Mouse (Mus musculus): ENCODE data around the gene Abcb9. TPM values are rescaled to one million over a fixed set of nuclear protein-coding genes. Genes with fewer than 3 reads are reported as not detected.

Abcb9 gene
- total RNA-seq, 2 experiments from 2014 or later, result 55.0 to 57.3 TPM

GRCm38 (mm10) chr5:124036341-124036740 is 59.3 kb downstream of the Abcb9 start:
- intact Hi-C loops (cut with DNase I), result no loop called here
- DNase-seq (ENCODE audit: extremely low spot score in 1 of 2, low spot score in 2 of 2), result no peak
- no peak for TF ChIP-seq CTCF (IDR thresholded peaks at IDR 0.05)
- Histone ChIP-seq H3K4me3 (no peak overlapping the region), H3K27ac (no peak overlapping the region)

DNA sequence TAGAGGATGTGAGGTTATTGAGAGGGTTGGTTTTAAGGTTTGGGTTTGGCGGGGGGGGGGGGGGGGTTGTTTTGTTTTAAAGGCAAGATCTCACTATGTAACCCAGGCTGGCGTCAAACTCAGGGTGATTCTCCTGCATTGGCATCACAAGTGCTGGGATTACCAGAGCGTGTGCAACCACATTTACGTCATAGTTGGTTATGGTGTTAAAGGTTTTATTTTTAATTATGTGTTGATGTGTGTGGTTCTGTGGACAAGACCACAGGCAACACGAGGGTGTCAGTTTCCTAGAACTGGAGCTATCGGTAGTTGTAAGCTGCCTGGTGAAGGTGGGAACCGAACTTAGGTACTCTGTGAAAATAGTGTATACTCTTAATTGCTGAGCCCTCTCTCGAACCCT is 59.8 kb downstream of the Abcb9 start:
- H3K4me3 ChIP-seq, result no peak overlapping the region
- no peak for TF ChIP-seq CTCF (IDR thresholded peaks at IDR 0.05)
- H3K27ac ChIP-seq, result no peak overlapping the region
- intact Hi-C loops (cut with DNase I), result no loop called here
- no peak for DNase-seq (ENCODE audit: extremely low spot score in 1 of 2, low spot score in 2 of 2)

GRCm38 (mm10) chr5:124035406-124035805 is 60.2 kb downstream of the Abcb9 start:
- DNase-seq (ENCODE audit: extremely low spot score in 1 of 2, low spot score in 2 of 2), result no peak
- no peak overlapping the region for H3K4me3 ChIP-seq
- TF ChIP-seq CTCF (IDR thresholded peaks at IDR 0.05), result no peak
- intact Hi-C loops (cut with DNase I), result no loop called here
- H3K27ac ChIP-seq, result no peak overlapping the region

DNA sequence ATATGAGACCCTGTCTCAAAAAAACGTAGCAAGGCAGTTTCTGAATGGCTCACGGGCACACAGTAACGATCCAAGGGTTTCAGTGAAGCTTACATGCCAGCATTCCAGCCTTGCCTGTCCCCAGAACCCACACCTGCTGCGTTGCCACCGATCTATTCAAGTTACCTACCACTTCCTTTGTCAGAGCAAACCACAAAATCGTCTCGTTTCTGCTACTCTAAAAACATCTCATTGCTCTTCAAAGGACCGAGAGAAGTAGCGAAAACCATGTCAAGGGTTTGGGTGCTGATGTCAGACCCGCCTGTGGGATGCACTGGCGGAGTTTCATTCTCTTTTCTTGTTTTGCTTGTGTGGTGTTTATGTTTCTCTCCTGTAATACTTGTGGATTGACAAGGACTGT is 61.1 kb downstream of the Abcb9 start:
- no peak for DNase-seq (ENCODE audit: extremely low spot score in 1 of 2, low spot score in 2 of 2)
- no peak for TF ChIP-seq CTCF (IDR thresholded peaks at IDR 0.05)
- intact Hi-C loops (cut with DNase I), result no loop called here
- Histone ChIP-seq H3K4me3 (no peak overlapping the region), H3K27ac (no peak overlapping the region)

DNA sequence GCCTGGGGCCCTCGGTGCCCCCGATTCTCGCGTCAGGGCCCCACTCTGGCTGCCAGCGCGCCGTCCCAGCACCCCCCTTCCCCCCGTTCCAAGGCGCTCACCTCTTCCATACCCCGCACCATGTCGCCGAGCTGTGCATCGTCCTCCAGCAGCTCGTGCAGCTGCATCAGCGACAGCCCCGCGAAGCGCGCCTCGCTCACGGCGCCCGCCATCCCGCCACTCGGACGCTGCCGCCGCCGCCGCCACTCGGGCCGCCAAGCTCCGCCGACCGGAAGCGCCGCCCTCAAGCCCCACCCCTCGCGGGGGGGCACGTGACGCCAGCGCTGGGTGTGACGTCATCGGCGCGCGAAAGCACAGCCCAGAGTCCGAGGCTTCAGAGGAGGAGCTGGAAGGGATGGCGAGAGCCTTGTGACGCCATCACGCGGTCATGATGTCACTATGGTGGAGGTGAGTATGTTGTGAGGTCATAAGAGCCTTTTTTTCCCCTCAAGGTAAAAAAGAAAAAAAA is 63.5 kb downstream of the Abcb9 start, which contains the start of gene Vps37b:
Gene Vps37b, minus strand, starts transcription at position 270 of the 508 bp plus-strand sequence.
- peak; percentile 91 to 96 for DNase-seq (ENCODE audit: extremely low spot score in 1 of 2, low spot score in 2 of 2)
- Histone ChIP-seq H3K4me3 (peak within 1 kb of the TSS; percentile 74), H3K27ac (peak within 1 kb of the TSS; percentile 96)
- intact Hi-C loops (cut with DNase I), result no loop called here
- no peak for TF ChIP-seq CTCF (IDR thresholded peaks at IDR 0.05)

DNA sequence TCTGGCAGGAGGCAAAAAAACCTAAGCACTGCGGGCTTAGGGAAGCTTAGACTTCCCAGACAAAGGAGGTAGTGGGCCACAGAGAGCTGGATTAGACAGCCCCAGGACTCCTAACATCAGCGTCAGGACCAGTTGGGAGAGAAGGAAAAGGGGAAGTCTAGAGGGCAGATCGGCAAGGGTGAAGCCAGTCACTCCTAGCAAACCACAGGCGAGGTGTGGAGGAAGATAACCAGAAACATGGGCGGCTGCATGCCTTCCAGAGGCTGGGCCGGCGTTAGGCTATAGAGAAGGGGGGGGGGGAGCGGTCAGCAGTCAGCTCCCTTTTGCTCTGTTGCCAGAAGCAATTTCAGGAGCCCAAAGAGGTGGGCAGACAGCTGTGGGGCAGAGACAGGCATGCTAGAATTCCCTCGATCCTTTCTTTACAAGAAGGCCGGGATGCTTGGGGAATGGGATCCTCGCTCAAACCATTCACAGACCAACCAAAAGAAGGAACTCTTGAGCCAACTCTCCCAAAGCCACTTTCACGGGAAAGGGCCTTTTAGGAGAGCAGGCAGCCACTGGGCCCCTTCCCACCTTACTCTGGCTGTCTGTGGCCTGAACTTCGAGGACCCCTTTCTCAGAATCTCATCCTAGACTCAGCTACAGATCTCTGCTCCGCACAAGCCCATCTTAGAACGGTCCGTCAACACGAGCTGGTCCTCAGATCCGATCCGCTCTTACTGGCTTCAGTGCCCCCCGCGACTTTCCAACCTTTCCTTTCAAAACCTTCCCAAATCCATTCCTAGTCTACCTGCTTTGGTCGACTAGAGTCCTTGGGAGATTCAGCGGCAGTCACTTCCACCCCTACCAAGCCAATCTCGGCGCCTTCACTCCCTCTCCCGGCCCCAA is 64.3 kb downstream of the Abcb9 start:
- intact Hi-C loops (cut with DNase I), result loop anchor here (2.0 kb wide), 1 partner anchor 25 kb away; no protein-coding TSS in a partner anchor
- DNase-seq (ENCODE audit: extremely low spot score in 1 of 2, low spot score in 2 of 2), result no peak
- Histone ChIP-seq H3K4me3 (peak overlapping the region; percentile 74), H3K27ac (peak overlapping the region; percentile 96)
- no peak for TF ChIP-seq CTCF (IDR thresholded peaks at IDR 0.05)

- Histone ChIP-seq H3K4me3 (peak overlapping the region; percentile 74), H3K27ac (peak overlapping the region; percentile 96)
- no peak for TF ChIP-seq CTCF (IDR thresholded peaks at IDR 0.05)
- DNase-seq (ENCODE audit: extremely low spot score in 1 of 2, low spot score in 2 of 2), result no peak
- intact Hi-C loops (cut with DNase I), result loop anchor here (2.0 kb wide), 1 partner anchor 24 kb away; no protein-coding TSS in a partner anchor
Observed at GRCm38 (mm10) chr5:124030386-124031067, 65.1 kb downstream of the Abcb9 start.

DNA sequence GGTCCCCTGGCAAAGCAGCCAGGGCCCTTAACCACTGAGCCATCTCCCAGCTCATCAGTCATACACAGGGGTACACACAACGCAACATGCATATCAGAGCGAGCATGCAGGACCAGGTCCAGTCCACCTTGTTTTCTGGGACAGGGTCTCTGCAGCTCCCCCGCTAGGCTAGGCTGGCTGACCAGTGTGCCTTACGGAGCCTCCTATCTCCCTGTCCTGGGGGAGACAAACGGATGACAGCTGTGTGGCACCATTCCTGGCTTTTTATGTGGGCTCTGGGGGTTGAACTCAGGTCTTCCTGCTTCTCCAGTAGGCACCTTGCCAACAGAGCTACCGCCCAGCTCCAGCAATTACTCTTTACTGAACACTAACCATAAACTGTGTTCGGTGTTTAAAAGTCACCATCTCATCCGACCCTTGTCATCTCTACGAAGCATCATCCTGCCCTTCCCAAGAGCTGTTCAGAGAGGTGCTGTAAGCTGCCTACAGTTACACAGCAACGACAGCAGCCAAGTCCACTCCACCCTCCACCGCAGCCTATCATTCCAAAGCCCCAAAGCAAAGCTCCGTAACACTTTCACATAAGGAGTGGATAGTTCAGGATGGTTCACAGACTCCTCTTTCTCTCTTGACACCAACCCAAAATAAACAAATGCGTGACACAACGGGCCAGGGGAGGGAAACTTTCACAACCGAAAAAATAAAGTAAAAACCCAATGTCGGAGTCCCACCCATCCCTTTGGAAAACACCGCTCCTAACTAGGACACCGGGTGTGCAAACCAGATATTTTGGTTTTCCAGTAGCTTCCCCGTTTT is 66.2 kb downstream of the Abcb9 start:
- no peak for DNase-seq (ENCODE audit: extremely low spot score in 1 of 2, low spot score in 2 of 2)
- Histone ChIP-seq H3K27ac (peak overlapping the region; percentile 96; the same call in 1 of the 2 replicates), H3K4me3 (peak overlapping the region; percentile 74)
- no peak for TF ChIP-seq CTCF (IDR thresholded peaks at IDR 0.05)
- intact Hi-C loops (cut with DNase I), result loop anchor here (2.0 kb wide), 1 partner anchor 23 kb away; no protein-coding TSS in a partner anchor

DNA sequence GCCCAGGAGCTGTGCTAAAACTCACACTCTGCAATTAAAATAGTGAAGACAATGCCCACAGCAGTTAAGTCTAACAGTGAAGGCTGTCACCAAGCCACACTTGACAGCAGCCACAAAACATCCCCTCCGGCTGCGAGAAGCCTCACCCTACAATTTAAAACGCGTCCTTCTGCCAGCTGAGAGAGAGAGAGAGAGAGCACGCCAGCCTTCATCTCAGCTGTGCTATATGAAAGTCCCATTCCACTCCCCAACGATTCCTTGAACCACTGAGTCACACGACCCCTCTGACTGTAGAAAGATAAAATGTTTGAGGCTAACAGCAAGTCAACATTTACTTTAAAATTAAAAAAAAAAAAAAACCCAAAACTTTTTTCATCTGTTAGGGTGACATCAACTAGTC is 66.9 kb downstream of the Abcb9 start:
- no peak for DNase-seq (ENCODE audit: extremely low spot score in 1 of 2, low spot score in 2 of 2)
- H3K4me3 ChIP-seq, result peak overlapping the region; percentile 7; the same call in 1 of the 2 replicates
- no peak for TF ChIP-seq CTCF (IDR thresholded peaks at IDR 0.05)
- intact Hi-C loops (cut with DNase I), result no loop called here
- no peak overlapping the region for H3K27ac ChIP-seq

DNA sequence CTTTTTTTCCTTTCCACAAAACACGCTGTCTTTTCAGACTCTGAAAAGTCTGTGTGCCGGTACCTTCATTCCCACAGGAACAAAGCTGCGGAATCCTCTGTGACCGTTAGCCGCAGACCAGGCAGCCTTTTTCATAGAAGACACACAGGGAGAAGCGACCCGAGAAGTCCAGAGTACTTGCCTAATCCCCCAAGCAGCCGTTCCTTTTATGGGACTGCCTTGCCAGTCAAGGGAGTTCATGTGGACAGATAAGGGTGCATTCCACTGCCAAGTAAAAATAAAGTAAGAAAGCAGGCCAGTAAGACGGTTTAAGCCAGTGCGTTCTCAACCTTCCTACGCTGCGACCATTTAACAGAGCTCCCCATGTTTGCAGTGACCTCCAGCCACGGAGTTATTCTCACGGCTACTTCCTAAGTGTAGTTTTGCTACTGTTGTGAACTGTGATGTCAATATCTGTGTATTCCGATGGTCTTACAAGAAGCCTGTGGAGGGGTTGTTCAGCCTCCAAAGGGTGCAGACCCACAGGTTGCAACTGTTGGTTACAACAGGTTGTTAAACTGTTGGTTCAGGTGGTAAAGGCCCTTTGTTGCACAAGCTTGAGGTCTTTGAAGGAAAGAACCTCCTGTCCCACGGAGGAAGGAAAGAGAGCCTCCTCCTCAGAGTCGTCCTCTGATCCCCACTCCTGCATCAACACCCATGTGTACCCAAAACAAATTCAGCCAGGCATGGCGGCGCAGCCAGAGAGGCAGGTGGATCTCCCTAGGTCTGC is 67.7 kb downstream of the Abcb9 start:
- Histone ChIP-seq H3K4me3 (no peak overlapping the region), H3K27ac (0 out of 2 replicates have a peak overlapping the region, but pooled peaks have one; percentile 28)
- no peak for TF ChIP-seq CTCF (IDR thresholded peaks at IDR 0.05)
- intact Hi-C loops (cut with DNase I), result no loop called here
- DNase-seq (ENCODE audit: extremely low spot score in 1 of 2, low spot score in 2 of 2), result no peak

Measured in left cerebral cortex, adult 2 months (tissue).